Mouse (Mus musculus) left cerebral cortex, postnatal 14 days (tissue): ENCODE measurements at regions not wholly inside any gene's neighbourhood (a gene's known extent, or its start where the extent isn't known, plus 50 kb on each side); places are given as distances from the start of the nearest gene placed in this dataset.

Experiments used
- DNase-seq, 2 experiments: peaks; one replicate each; pipeline ENCODE4 v3.0.0; 2021 to 2022; ENCODE audit warnings: low spot score in 2 of 2, mixed read lengths in 1 of 2
- intact Hi-C: fragments of 180-260 bp; cut with DNase I; formaldehyde crosslinking; loops from one replicate; pipeline ENCODE4 v1.15.1; 2025

GRCm38 (mm10) chr2:138806196-138806595, 549.8 kb downstream of the Btbd3 start:
- no peak for DNase-seq
- intact Hi-C loops, result no loop called here

GRCm38 (mm10) chr2:138809767-138810166, 553.4 kb downstream of the Btbd3 start:
- peak in 1 of 2 experiments; percentile 9 for DNase-seq
- intact Hi-C loops, result no loop called here

DNA sequence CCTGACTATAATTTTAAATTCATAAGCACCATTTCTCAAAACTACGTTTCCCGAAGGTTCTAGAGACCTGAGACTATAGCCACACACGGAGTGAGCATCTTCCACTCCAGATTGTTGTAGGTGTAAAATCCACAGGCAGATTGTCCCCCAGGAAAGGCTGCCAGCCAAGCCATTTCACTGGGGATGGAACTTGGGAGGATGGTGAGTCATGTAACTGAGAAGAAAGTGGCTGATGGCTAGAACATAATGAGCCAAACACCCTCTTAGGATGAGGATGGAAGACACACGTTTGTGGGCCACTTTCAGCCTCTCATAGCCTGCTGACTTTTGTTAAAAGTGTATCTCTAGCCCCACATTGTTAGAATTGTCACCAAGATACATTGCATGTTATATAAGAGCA, 564.1 kb downstream of the Btbd3 start:
- peak; percentile 64 to 78 for DNase-seq
- intact Hi-C loops, result loop anchor here (2.0 to 5.0 kb wide), 2 partner anchors 76 to 343 kb away; no protein-coding TSS in a partner anchor

DNA sequence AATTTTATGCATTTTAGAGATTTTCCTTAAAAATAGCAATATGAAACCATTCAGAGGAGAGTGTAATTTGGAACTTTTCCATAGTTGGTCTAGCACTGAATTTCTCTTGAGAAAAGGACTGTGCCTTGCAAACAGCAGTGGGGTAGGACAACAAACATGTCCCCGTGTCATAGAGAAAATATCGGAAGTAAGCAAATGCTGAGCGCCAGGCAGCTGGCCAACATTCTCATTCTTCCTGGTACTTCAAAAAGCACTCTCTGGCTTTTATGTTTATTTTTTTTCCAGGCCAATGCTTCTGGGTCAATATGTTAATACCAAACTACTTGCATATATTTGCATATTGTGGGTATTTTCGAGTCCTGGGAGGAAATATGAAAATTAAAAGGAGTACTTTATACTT, 568.5 kb downstream of the Btbd3 start:
- peak; percentile 48 to 57 for DNase-seq

GRCm38 (mm10) chr2:138827813-138828570, 571.6 kb downstream of the Btbd3 start:
- DNase-seq, result no peak
- intact Hi-C loops, result no loop called here

More for the DNA sequence above, 568.5 kb downstream of the Btbd3 start:
- intact Hi-C loops, result loop anchor here (5.0 kb wide), 1 partner anchor 348 kb away; no protein-coding TSS in a partner anchor

DNA sequence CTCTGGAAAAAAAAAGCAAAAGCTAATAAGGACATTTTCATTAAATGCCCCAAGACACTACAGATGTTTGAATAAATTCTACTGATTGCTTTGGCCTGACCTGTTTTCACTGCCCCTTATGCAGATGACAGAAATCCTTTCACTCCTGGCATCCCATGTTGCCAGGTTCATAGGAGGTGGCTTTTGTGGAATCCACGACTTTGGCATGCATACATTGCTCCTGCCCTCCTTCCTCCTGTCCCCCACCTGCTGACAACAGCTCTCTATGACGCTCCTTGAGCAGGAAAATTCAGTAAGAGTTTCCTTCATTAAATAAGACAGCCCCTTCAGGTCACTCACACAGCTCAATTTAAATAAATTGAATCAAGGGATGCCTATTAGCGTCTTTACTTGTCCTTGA, 582.5 kb downstream of the Btbd3 start:
- no peak for DNase-seq
- intact Hi-C loops, result no loop called here

DNA sequence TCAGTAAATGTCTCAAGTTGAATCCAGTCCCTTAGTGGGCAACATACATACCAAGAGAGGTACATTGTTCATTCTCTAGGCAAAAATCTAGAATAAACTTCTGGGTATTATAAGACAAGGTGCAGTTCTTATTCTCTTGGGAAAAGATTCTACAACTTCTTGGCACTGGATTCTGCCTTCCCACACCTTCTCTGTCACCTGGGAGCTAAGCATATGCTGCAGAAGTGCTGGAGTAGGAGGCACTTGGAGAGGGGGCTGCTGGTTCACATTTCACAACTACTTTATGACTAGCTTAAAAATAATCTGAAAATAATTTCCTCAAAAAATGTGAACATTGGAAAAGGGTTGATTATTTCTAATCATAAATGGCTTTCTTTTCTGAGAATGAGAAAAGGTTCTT, 602.8 kb downstream of the Btbd3 start:
- DNase-seq, result no peak
- intact Hi-C loops, result no loop called here

DNA sequence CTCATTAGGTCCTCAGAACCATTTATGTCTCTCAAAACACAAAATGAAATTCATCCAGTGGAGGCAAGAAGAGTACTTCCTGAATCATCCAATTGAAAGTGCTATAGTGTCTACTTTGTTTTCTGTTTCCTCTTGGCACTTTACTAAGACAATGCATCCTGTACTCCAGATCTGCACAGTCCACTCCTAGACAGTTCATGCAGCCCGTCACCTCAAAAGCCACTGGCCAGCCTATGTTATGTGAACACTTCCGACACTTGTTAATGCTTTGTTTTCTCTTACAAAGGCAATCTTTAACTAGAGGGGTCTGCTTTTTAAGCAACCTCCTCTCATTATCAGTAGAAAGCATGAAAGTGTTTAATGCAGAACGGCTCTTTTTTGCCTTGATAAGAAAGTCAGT, 597.1 kb upstream of the Sptlc3 start:
- intact Hi-C loops, result no loop called here
- DNase-seq, result no peak

DNA sequence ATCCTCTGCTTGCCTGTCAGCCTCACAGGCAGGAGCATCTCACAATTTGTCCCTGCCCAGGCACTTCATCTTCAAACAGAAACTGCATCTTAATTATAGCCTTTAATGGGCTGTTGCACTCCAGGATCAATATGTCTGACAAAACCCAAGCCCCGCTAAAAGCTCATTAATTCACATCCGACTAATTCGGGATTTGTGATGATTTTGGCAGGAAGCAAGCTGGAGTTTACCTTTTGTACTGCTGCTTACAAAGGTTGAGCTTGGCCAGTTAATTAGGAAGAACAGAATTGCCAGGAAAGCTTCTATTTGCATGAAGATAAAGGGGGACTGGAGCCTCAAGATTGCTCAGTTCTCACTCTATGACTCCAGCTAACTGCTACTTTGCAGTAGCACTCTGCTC, 596.6 kb upstream of the Sptlc3 start:
- peak; percentile 1 to 3 for DNase-seq
- intact Hi-C loops, result no loop called here

DNA sequence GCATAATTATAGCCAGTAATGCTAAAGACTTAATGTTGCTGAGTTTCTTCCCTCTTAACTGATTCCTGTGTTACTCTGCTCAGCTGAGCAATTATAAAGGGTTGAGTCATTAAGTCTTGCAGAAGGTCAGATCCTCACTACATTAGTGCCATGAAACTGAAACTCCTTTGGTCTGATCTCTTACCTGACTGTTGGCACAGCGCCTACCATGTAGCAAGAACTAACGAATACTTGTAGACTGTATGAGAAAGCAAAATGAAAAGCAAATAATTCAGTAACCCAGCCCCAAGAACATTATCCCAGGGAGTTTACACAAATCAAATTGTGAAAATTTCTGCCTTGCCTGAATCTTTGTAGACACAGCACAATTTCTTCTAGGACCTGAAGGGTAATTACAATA, 556.5 kb upstream of the Sptlc3 start:
- intact Hi-C loops, result no loop called here
- no peak for DNase-seq

GRCm38 (mm10) chr2:138939367-138939766, 554.3 kb upstream of the Sptlc3 start:
- no peak for DNase-seq
- intact Hi-C loops, result no loop called here

GRCm38 (mm10) chr2:138966110-138966790, 527.5 kb upstream of the Sptlc3 start:
- intact Hi-C loops, result no loop called here
- no peak for DNase-seq

DNA sequence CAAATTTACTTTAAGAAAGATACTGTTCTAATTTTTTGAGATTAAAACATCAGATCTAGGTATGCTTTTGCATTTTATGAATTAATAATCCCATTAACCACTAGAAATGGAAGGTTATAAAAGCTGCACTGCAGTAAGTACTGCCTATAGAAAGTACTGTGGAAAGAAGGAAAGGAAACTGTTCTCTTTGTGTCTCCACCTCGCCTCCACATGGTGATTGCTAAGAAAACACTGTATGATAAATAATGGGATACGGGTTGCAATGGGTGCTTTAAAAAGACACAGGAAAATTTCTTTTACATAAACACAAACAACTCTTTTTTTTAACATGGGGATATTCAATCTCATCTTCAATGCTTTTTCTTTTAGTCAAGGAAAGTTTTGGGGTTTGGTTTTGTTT, 519.2 kb upstream of the Sptlc3 start:
- intact Hi-C loops, result no loop called here
- no peak for DNase-seq

GRCm38 (mm10) chr2:138990031-138990430, 503.7 kb upstream of the Sptlc3 start:
- DNase-seq, result no peak
- intact Hi-C loops, result no loop called here

DNA sequence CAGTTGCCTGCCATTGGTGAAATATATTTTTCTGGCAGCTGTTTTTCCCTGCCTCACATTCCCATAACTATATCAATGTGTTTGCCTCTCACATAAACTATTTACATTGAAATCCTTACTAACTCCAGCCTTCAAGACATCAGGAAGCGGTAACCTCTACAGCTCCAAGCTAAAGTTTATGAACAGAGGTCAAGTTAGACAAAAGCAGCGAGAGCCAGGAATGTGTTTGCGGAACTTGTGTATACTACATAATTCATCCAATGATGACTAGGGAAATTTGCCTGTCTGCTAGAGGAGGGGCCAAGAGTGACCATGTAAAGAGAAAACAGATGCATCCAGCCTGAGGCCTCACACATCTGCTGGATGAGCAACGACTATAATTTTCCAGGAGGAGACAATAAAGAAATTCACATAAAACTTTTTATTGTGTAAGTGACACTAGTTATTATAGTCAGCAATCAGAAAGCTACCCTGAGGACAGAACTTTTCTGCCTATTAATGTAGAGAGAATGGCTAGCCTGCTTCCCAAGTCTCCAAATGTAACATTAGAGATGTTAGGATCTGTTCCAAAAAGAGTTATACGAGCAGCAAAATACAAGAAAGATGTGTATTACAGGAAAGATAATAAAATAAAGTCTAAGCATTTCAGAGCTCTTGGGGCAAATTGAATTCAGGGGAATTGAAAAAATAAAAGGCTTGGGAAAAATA, 461.5 kb upstream of the Sptlc3 start:
- DNase-seq, result no peak
- intact Hi-C loops, result no loop called here

GRCm38 (mm10) chr2:139034800-139035199, 458.9 kb upstream of the Sptlc3 start:
- DNase-seq, result no peak
- intact Hi-C loops, result no loop called here

GRCm38 (mm10) chr2:139041671-139042273, 451.9 kb upstream of the Sptlc3 start:
- intact Hi-C loops, result no loop called here
- no peak for DNase-seq

- intact Hi-C loops, result no loop called here
Observed at GRCm38 (mm10) chr2:139044684-139045083, 449.0 kb upstream of the Sptlc3 start.

DNA sequence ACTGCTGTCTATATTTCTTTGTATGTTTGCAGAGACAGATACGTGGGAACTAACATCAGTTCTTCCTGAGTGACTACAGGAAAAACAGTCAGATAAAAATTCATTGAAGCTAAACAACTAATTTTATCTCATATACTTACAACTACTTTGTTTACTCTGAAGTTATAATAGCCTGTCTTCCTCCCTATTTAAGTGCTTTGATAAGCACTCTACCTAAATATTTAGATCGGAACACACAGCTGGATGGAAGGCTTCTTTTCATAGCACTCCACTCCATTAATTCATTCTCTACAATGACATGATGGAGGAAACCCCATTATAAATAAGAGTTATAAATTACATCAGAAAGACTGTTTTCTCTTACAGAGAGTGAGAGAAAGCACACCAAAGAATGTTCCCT, 438.5 kb upstream of the Sptlc3 start:
- DNase-seq, result no peak
- intact Hi-C loops, result no loop called here

More at GRCm38 (mm10) chr2:139044684-139045083, 449.0 kb upstream of the Sptlc3 start:
- DNase-seq, result no peak
